Mouse (Mus musculus): ENCODE measurements at regions not wholly inside any gene's neighbourhood (a gene's known extent, or its start where the extent isn't known, plus 50 kb on each side); places are given as distances from the start of the nearest gene placed in this dataset.

GRCm38 (mm10) chr5:64634008-64634407 lies 169.2 kb upstream of the Klf3 start:
- Histone ChIP-seq H3K9me3 (ENCODE audit: control insufficient read depth, low read depth, low read length) (no peaks in the 10 kb centered on the region), H3K9ac (replicated peaks; ENCODE audit: low read depth, low read length) (no peak overlapping the region), H3K36me3 (ENCODE audit: control insufficient read depth, insufficient read depth, low read length) (no peaks in the 10 kb centered on the region), H3K27me3 (ENCODE audit: control insufficient read depth, insufficient read depth, low read length) (no peaks in the 10 kb centered on the region), H3K4me3 (ENCODE audit: low read depth, low read length) (no peak overlapping the region), H3K4me1 (ENCODE audit: control insufficient read depth, insufficient read depth, low read length) (no peaks in the 10 kb centered on the region), H3K4me2 (replicated peaks; ENCODE audit: low read depth, low read length) (no peak overlapping the region), H3K27ac (ENCODE audit: low read length) (no peak overlapping the region)
- ATAC-seq (ENCODE audit: insufficient number of reproducible peaks, insufficient read depth, low FRiP score, low read depth) = no peak
- WGBS = 69% methylated on average over 8 of the region's 8 CpGs

- Histone ChIP-seq H3K27me3 (ENCODE audit: control insufficient read depth, insufficient read depth, low read length) (no peaks in the 10 kb centered on the region), H3K4me2 (replicated peaks; ENCODE audit: low read depth, low read length) (no peak overlapping the region), H3K9ac (replicated peaks; ENCODE audit: low read depth, low read length) (no peak overlapping the region), H3K36me3 (ENCODE audit: control insufficient read depth, insufficient read depth, low read length) (no peaks in the 10 kb centered on the region), H3K4me3 (ENCODE audit: low read depth, low read length) (no peak overlapping the region), H3K4me1 (ENCODE audit: control insufficient read depth, insufficient read depth, low read length) (no peaks in the 10 kb centered on the region), H3K27ac (ENCODE audit: low read length) (no peak overlapping the region), H3K9me3 (ENCODE audit: control insufficient read depth, low read depth, low read length) (no peaks in the 10 kb centered on the region)
- WGBS = 71% methylated on average over 4 of the region's 4 CpGs
- no peak for ATAC-seq (ENCODE audit: insufficient number of reproducible peaks, insufficient read depth, low FRiP score, low read depth)
Observed at GRCm38 (mm10) chr5:64634721-64635120, 168.5 kb upstream of the Klf3 start.

GRCm38 (mm10) chr5:64636301-64636700 lies 166.9 kb upstream of the Klf3 start:
- Histone ChIP-seq H3K9me3 (ENCODE audit: control insufficient read depth, low read depth, low read length) (no peaks in the 10 kb centered on the region), H3K4me2 (replicated peaks; ENCODE audit: low read depth, low read length) (no peak overlapping the region), H3K27ac (ENCODE audit: low read length) (no peak overlapping the region), H3K4me1 (ENCODE audit: control insufficient read depth, insufficient read depth, low read length) (no peaks in the 10 kb centered on the region), H3K27me3 (ENCODE audit: control insufficient read depth, insufficient read depth, low read length) (no peaks in the 10 kb centered on the region), H3K9ac (replicated peaks; ENCODE audit: low read depth, low read length) (no peak overlapping the region), H3K36me3 (ENCODE audit: control insufficient read depth, insufficient read depth, low read length) (no peaks in the 10 kb centered on the region), H3K4me3 (ENCODE audit: low read depth, low read length) (no peak overlapping the region)
- ATAC-seq (ENCODE audit: insufficient number of reproducible peaks, insufficient read depth, low FRiP score, low read depth) = no peak; the same call in 1 of the 2 replicates
- WGBS = 87% methylated on average over 3 of the region's 3 CpGs

GRCm38 (mm10) chr5:64643584-64643983 lies 159.6 kb upstream of the Klf3 start:
- no peak overlapping the region for H3K4me3 ChIP-seq (ENCODE audit: low read depth, low read length)
- no peaks in the 10 kb centered on the region for H3K9me3 ChIP-seq (ENCODE audit: control insufficient read depth, low read depth, low read length)
- no peaks in the 10 kb centered on the region for H3K27me3 ChIP-seq (ENCODE audit: control insufficient read depth, insufficient read depth, low read length)
- no peak overlapping the region for H3K4me2 ChIP-seq (replicated peaks; ENCODE audit: low read depth, low read length)
- 94% methylated on average over 1 of the region's 1 CpGs for WGBS
- H3K27ac ChIP-seq (ENCODE audit: low read length) = no peak overlapping the region
- no peak overlapping the region for H3K9ac ChIP-seq (replicated peaks; ENCODE audit: low read depth, low read length)
- H3K4me1 ChIP-seq (ENCODE audit: control insufficient read depth, insufficient read depth, low read length) = peaks cover 4% of the 10 kb centered on the region; the same call in 1 of the 2 replicates
- H3K36me3 ChIP-seq (ENCODE audit: control insufficient read depth, insufficient read depth, low read length) = no peaks in the 10 kb centered on the region
- no peak for ATAC-seq (ENCODE audit: insufficient number of reproducible peaks, insufficient read depth, low FRiP score, low read depth)

GRCm38 (mm10) chr5:64647417-64648125 lies 155.6 kb upstream of the Klf3 start:
- 3% methylated on average over 18 of the region's 18 CpGs for WGBS
- peak; percentile 53 for ATAC-seq (ENCODE audit: insufficient number of reproducible peaks, insufficient read depth, low FRiP score, low read depth)
- Histone ChIP-seq H3K4me3 (ENCODE audit: low read depth, low read length) (peak overlapping the region; percentile 17), H3K4me1 (ENCODE audit: control insufficient read depth, insufficient read depth, low read length) (peaks cover 4% of the 10 kb centered on the region; the same call in 1 of the 2 replicates), H3K36me3 (ENCODE audit: control insufficient read depth, insufficient read depth, low read length) (no peaks in the 10 kb centered on the region), H3K9ac (replicated peaks; ENCODE audit: low read depth, low read length) (no peak overlapping the region), H3K27ac (ENCODE audit: low read length) (no peak overlapping the region), H3K9me3 (ENCODE audit: control insufficient read depth, low read depth, low read length) (no peaks in the 10 kb centered on the region), H3K4me2 (replicated peaks; ENCODE audit: low read depth, low read length) (peak overlapping the region; percentile 47), H3K27me3 (ENCODE audit: control insufficient read depth, insufficient read depth, low read length) (no peaks in the 10 kb centered on the region)

- Histone ChIP-seq H3K4me2 (replicated peaks; ENCODE audit: low read depth, low read length) (0 out of 2 replicates have a peak overlapping the region, but pooled peaks have one; percentile 10), H3K9me3 (ENCODE audit: control insufficient read depth, low read depth, low read length) (no peaks in the 10 kb centered on the region), H3K4me1 (ENCODE audit: control insufficient read depth, insufficient read depth, low read length) (peaks cover 6% of the 10 kb centered on the region; the same call in 1 of the 2 replicates), H3K9ac (replicated peaks; ENCODE audit: low read depth, low read length) (no peak overlapping the region), H3K36me3 (ENCODE audit: control insufficient read depth, insufficient read depth, low read length) (no peaks in the 10 kb centered on the region), H3K4me3 (ENCODE audit: low read depth, low read length) (no peak overlapping the region), H3K27me3 (ENCODE audit: control insufficient read depth, insufficient read depth, low read length) (no peaks in the 10 kb centered on the region), H3K27ac (ENCODE audit: low read length) (peak overlapping the region; percentile 58; the same call in 1 of the 2 replicates)
- 18% methylated on average over 8 of the region's 8 CpGs for WGBS
- peak; percentile 57; the same call in 1 of the 2 replicates for ATAC-seq (ENCODE audit: insufficient number of reproducible peaks, insufficient read depth, low FRiP score, low read depth)
Observed at GRCm38 (mm10) chr5:64648492-64648891, 154.7 kb upstream of the Klf3 start.

- no peak for ATAC-seq (ENCODE audit: insufficient number of reproducible peaks, insufficient read depth, low FRiP score, low read depth)
- H3K9ac ChIP-seq (replicated peaks; ENCODE audit: low read depth, low read length) = no peak overlapping the region
- no peaks in the 10 kb centered on the region for H3K36me3 ChIP-seq (ENCODE audit: control insufficient read depth, insufficient read depth, low read length)
Observed at GRCm38 (mm10) chr5:64651407-64651806, 151.8 kb upstream of the Klf3 start.

GRCm38 (mm10) chr5:64653764-64654163 lies 149.4 kb upstream of the Klf3 start:
- Histone ChIP-seq H3K4me1 (ENCODE audit: control insufficient read depth, insufficient read depth, low read length) (0 out of 2 replicates have a peak, but pooled peaks cover 2% of the 10 kb centered on the region), H3K36me3 (ENCODE audit: control insufficient read depth, insufficient read depth, low read length) (no peaks in the 10 kb centered on the region), H3K4me3 (ENCODE audit: low read depth, low read length) (no peak overlapping the region), H3K9ac (replicated peaks; ENCODE audit: low read depth, low read length) (no peak overlapping the region), H3K27ac (ENCODE audit: low read length) (no peak overlapping the region), H3K9me3 (ENCODE audit: control insufficient read depth, low read depth, low read length) (no peaks in the 10 kb centered on the region), H3K27me3 (ENCODE audit: control insufficient read depth, insufficient read depth, low read length) (no peaks in the 10 kb centered on the region), H3K4me2 (replicated peaks; ENCODE audit: low read depth, low read length) (no peak overlapping the region)
- peak; percentile 83 for ATAC-seq (ENCODE audit: insufficient number of reproducible peaks, insufficient read depth, low FRiP score, low read depth)
- WGBS = 77% methylated on average over 5 of the region's 5 CpGs

More at GRCm38 (mm10) chr5:64651407-64651806, 151.8 kb upstream of the Klf3 start:
- peaks cover 6% of the 10 kb centered on the region; the same call in 1 of the 2 replicates for H3K4me1 ChIP-seq (ENCODE audit: control insufficient read depth, insufficient read depth, low read length)
- H3K27me3 ChIP-seq (ENCODE audit: control insufficient read depth, insufficient read depth, low read length) = no peaks in the 10 kb centered on the region
- no peak overlapping the region for H3K4me2 ChIP-seq (replicated peaks; ENCODE audit: low read depth, low read length)
- no peak overlapping the region for H3K4me3 ChIP-seq (ENCODE audit: low read depth, low read length)
- WGBS = 53% methylated on average over 3 of the region's 3 CpGs
- H3K9me3 ChIP-seq (ENCODE audit: control insufficient read depth, low read depth, low read length) = no peaks in the 10 kb centered on the region
- no peak overlapping the region for H3K27ac ChIP-seq (ENCODE audit: low read length)
